In the genomic region with DNA sequence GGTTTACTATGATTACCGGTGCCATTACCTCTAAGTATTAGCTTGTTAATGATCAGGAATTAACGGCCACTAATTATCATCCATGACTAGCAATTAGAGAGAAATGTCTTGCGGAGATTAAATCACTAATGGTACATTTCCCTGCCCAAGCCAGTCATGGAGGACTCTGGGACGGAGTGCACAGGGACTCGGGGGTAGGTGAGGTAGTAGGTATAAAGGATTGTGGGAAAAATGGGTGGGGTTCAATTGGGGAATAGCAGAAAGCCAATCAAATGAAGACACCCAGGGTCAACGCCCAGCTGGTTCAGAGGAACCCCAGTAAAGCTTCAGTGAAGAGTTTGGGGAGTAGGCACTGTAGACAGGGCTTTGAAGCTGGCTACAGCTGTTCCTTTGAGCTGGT, we compare ENCODE assay signal across 23 mouse cellular contexts. TPM values are rescaled to one million over a fixed set of nuclear protein-coding genes. Genes with fewer than 3 reads are reported as not detected.
"Had no signal": no experiment of that assay in that cellular context is flagged by ENCODE, and none has a peak within 500 bp of the region (broad histone marks: within the 10 kb centered on the region; RNA-seq: fewer than 3 reads in every experiment).

No protein-coding gene starts in this region.

- H3K4me2 ChIP-seq: liver, embryonic 15.5 days; lung, embryonic 15.5 days; midbrain, embryonic 11.5 days; midbrain, embryonic 13.5 days; midbrain, embryonic 15.5 days had no signal

- H3K27ac ChIP-seq: liver, embryonic 15.5 days; lung, embryonic 15.5 days; macrophage; midbrain, embryonic 13.5 days; midbrain, embryonic 15.5 days had no signal

- DNase-seq: liver, postnatal 0 days; lung, adult 2 months; lung, postnatal 14 days; lung, postnatal 36 days; retina, postnatal 1 day; right cerebral cortex, adult 18-20 months; right cerebral cortex, postnatal 25 days; right cerebral cortex, postnatal 4 days; spleen, adult 18-20 months; thymus, adult 18-20 months; thymus, postnatal 14 days; thymus, postnatal 36 days had no signal

- H3K27me3 ChIP-seq: liver, embryonic 15.5 days; lung, embryonic 15.5 days; midbrain, embryonic 13.5 days; midbrain, embryonic 15.5 days had no signal

- H3K4me1 ChIP-seq: liver, embryonic 15.5 days; lung, embryonic 15.5 days; megakaryocyte, embryonic 14.5 days; midbrain, embryonic 15.5 days had no signal

- ATAC-seq: liver, postnatal 0 days; lung, postnatal 0 days; midbrain, embryonic 13.5 days; midbrain, embryonic 15.5 days had no signal

- H3K9me3 ChIP-seq: liver, embryonic 15.5 days; lung, embryonic 15.5 days; midbrain, embryonic 13.5 days; midbrain, embryonic 15.5 days had no signal

- H3K9ac ChIP-seq: liver, embryonic 15.5 days; liver, postnatal 0 days; lung, embryonic 15.5 days; midbrain, embryonic 13.5 days; midbrain, embryonic 15.5 days had no signal

- H3K36me3 ChIP-seq: liver, embryonic 15.5 days; lung, embryonic 15.5 days; midbrain, embryonic 13.5 days; midbrain, embryonic 15.5 days had no signal

- H3K4me3 ChIP-seq: liver, embryonic 15.5 days; lung, embryonic 15.5 days; megakaryocyte, embryonic 14.5 days; midbrain, embryonic 13.5 days; midbrain, embryonic 15.5 days had no signal

RNA-seq across cellular contexts. Expression of a gene that starts 27.5 kb away (rescaled TPM):
- total RNA-seq: megakaryocyte progenitor cell, adult 5-6 weeks; monocyte, adult 5-6 weeks had no signal
- polyA plus RNA-seq: liver, postnatal 0 days; lung, postnatal 0 days; macrophage; thymus, postnatal 0 days had no signal
